In the genomic region with DNA sequence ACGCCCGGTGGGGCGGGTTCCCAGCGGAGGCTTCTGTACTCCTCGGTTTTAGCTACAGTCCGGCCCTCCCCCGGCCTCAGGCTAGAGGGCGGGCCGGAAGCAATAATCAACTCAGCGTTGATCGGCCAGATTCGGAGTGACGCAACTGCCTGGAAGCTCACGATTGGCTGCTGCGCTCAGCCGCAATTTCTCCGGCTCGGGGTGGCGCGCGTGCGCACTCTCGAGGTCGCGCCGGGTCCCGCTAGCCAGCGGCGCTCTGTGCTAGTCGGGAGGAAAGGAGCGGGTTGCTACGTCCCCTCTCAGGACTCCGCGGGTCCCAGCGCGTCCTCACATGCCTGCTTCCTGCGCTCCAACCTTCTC, we compare ENCODE assay signal across 7 mouse cellular contexts. TPM values are rescaled to one million over a fixed set of nuclear protein-coding genes. Genes with fewer than 3 reads are reported as not detected.
DNase-seq lines count a peak whose midpoint lies in the region; ATAC-seq lines count a peak whose summit lies in the region.

Gene Tecpr1, minus strand, starts transcription at position 113 of the 360 bp plus-strand sequence.

- under 1% methylated on average over 37 of the region's 37 CpGs for WGBS in embryonic facial prominence, embryonic 11.5 days
- under 1% methylated on average over 37 of the region's 37 CpGs for WGBS in limb, embryonic 10.5 days
- WGBS in midbrain, embryonic 13.5 days, result 1% methylated on average over 37 of the region's 37 CpGs

- no peaks in the 10 kb centered on the region; the same call in 1 of the 2 replicates for H3K4me1 ChIP-seq in embryonic facial prominence, embryonic 11.5 days (ENCODE audit: control insufficient read depth, insufficient read depth, low read length)
- H3K4me1 ChIP-seq in limb, embryonic 10.5 days, result peaks cover 37% of the 10 kb centered on the region
- peaks cover 34% of the 10 kb centered on the region for H3K4me1 ChIP-seq in midbrain, embryonic 13.5 days (replicated peaks)

- H3K27me3 ChIP-seq in embryonic facial prominence, embryonic 11.5 days (ENCODE audit: control insufficient read depth, insufficient read depth, low read length), result no peaks in the 10 kb centered on the region
- H3K27me3 ChIP-seq in limb, embryonic 10.5 days (ENCODE audit: low read depth, poor library complexity, severe bottlenecking), result no peaks in the 10 kb centered on the region
- no peaks in the 10 kb centered on the region for H3K27me3 ChIP-seq in midbrain, embryonic 13.5 days

- H3K4me3 ChIP-seq in embryonic facial prominence, embryonic 11.5 days (ENCODE audit: low read depth, low read length), result peak within 1 kb of the TSS; percentile 68
- peak within 1 kb of the TSS; percentile 80 for H3K4me3 ChIP-seq in limb, embryonic 10.5 days
- peak within 1 kb of the TSS; percentile 82 for H3K4me3 ChIP-seq in midbrain, embryonic 13.5 days (replicated peaks)

- H3K27ac ChIP-seq in embryonic facial prominence, embryonic 11.5 days (replicated peaks; ENCODE audit: low read depth, low read length), result no peak within 1 kb of the TSS
- peak within 1 kb of the TSS; percentile 84 for H3K27ac ChIP-seq in limb, embryonic 10.5 days
- H3K27ac ChIP-seq in midbrain, embryonic 13.5 days, result peak within 1 kb of the TSS; percentile 84

- no peaks in the 10 kb centered on the region for H3K36me3 ChIP-seq in embryonic facial prominence, embryonic 11.5 days (replicated peaks; ENCODE audit: control insufficient read depth, insufficient read depth, low read depth, low read length)
- H3K36me3 ChIP-seq in limb, embryonic 10.5 days, result no peaks in the 10 kb centered on the region
- 0 out of 2 replicates have a peak, but pooled peaks cover under 1% of the 10 kb centered on the region for H3K36me3 ChIP-seq in midbrain, embryonic 13.5 days

- peak within 1 kb of the TSS; percentile 84 for H3K4me2 ChIP-seq in embryonic facial prominence, embryonic 11.5 days (ENCODE audit: low read depth, low read length)
- H3K4me2 ChIP-seq in midbrain, embryonic 13.5 days (replicated peaks), result peak within 1 kb of the TSS; percentile 89

- ATAC-seq in embryonic facial prominence, embryonic 11.5 days (replicated peaks; ENCODE audit: insufficient number of reproducible peaks, low FRiP score, low TSS enrichment, low read depth), result peak; percentile 95
- ATAC-seq in granulocyte monocyte progenitor cell, adult 5-6 weeks (replicated peaks; ENCODE audit: poor library complexity, severe bottlenecking), result peak; percentile 88
- peak; percentile 98 for ATAC-seq in midbrain, embryonic 13.5 days

- H3K9me3 ChIP-seq in embryonic facial prominence, embryonic 11.5 days (replicated peaks; ENCODE audit: control insufficient read depth, low read length), result no peaks in the 10 kb centered on the region
- H3K9me3 ChIP-seq in limb, embryonic 10.5 days (replicated peaks), result no peaks in the 10 kb centered on the region
- no peaks in the 10 kb centered on the region for H3K9me3 ChIP-seq in midbrain, embryonic 13.5 days

- peak; percentile 97 for DNase-seq in adrenal gland, postnatal 14 days
- DNase-seq in embryonic facial prominence, embryonic 11.5 days (ENCODE audit: low spot score), result peak; percentile 97
- DNase-seq in kidney, adult 11 months, result peak; percentile 96
- peak; percentile 97 for DNase-seq in limb, embryonic 10.5 days (ENCODE audit: low spot score)
- DNase-seq in spleen, adult 12 weeks (ENCODE audit: low spot score), result peak; percentile 80

- H3K9ac ChIP-seq in embryonic facial prominence, embryonic 11.5 days (replicated peaks; ENCODE audit: low read length), result peak within 1 kb of the TSS; percentile 70
- H3K9ac ChIP-seq in midbrain, embryonic 13.5 days (replicated peaks), result peak within 1 kb of the TSS; percentile 86

RNA-seq across cellular contexts. Expression of gene Tecpr1, which starts in this region (rescaled TPM):
- total RNA-seq in adrenal gland, postnatal 14 days (2021), result 79.1 and 89.2 TPM in 2 replicates
- 8.0 and 10.8 TPM in 2 replicates for polyA plus RNA-seq in embryonic facial prominence, embryonic 11.5 days (2014; fragmentation: Nextera tagmentation; extraction: Ambion mirVana)
- total RNA-seq in granulocyte monocyte progenitor cell, adult 5-6 weeks (2014; fragmentation: Nextera tagmentation), result 1.4 and 6.1 TPM in 2 replicates
- 1.1 and 3.3 TPM in 2 replicates for total RNA-seq in granulocyte monocyte progenitor cell, adult 5-6 weeks (2017)
- polyA plus RNA-seq in limb, embryonic 10.5 days (2016; fragmentation: Nextera tagmentation; extraction: Ambion mirVana), result 15.1 and 21.0 TPM in 2 replicates
- 42.8 and 44.8 TPM in 2 replicates for polyA plus RNA-seq in midbrain, embryonic 13.5 days (2015; fragmentation: Nextera tagmentation; extraction: Ambion mirVana)

Comparison
In these comparisons a context has a peak if more than half of its experiments do, and no peak if none do; other contexts are left out.
1. RNA of gene Tecpr1 (total RNA-seq): 79.1 to 89.2 TPM in adrenal gland, postnatal 14 days; 1.1 to 6.1 TPM in granulocyte monocyte progenitor cell, adult 5-6 weeks; every median in the first group is over 10 times any median in the second.
2. Peak in every context shown above with its lines, with median percentiles within 50 percentile points of each other: DNase-seq, ATAC-seq and H3K4me3 ChIP-seq.